Mouse (Mus musculus) right cerebral cortex, adult 2 months (tissue): ENCODE measurements around the gene Npepps.
A peak's percentile ranks its signal among the peaks of the same experiment; 100 is the strongest.
"Not testable (repeated sequence)": the region's sequence is repeated elsewhere in the genome, so short reads cannot be mapped to it uniquely, and the experiment has no call there.

Experiments used
- DNase-seq, 2 experiments: peaks; one replicate each; pipeline ENCODE4 v3.0.0; 2021 to 2022; ENCODE audit warnings: low spot score in 2 of 2

Npepps gene

DNA sequence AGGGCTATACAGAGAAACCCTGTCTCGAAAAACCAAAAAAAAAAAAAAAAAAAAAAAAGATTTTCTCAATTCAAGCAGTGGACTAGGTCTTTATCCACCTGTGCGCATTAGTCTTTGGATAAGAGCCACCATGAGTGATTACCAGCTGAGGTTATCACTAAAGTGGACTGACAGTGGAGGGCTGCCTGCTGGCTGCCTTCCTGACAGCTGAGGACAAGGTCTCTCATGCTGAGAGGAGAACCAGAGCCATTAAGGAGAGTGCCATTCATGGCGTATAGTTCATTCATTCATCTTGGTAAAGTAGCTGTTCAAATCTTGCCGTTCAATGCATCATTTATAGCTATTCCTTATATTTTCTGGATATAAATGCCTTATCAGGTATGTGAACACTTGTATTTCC, 16.1 kb upstream of the Npepps start:
- DNase-seq: no peak

GRCm38 (mm10) chr11:97292731-97293130, 12.3 kb upstream of the Npepps start:
- no peak for DNase-seq

GRCm38 (mm10) chr11:97289276-97290230, 9.1 kb upstream of the Npepps start:
- DNase-seq: no peak

DNA sequence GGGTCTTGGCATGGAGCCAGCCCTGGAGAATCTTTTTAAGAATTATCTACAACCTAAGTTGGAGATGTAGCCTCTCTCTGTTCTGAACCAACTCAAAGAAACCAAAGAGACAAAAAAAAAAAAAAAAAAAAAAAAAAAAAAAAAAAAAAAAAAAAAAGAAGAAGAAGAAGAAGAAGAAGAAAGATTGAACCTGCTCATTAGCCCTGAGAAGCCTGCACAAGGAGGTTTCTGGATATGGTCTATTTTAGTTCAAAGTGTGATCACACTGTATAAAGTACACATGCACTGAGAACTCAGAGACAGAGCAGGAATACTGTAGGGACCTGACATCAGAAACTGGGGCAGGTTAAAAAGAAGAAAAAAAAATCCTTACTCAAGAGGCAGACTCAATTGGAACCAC, 7.2 kb upstream of the Npepps start:
- DNase-seq: no peak

DNA sequence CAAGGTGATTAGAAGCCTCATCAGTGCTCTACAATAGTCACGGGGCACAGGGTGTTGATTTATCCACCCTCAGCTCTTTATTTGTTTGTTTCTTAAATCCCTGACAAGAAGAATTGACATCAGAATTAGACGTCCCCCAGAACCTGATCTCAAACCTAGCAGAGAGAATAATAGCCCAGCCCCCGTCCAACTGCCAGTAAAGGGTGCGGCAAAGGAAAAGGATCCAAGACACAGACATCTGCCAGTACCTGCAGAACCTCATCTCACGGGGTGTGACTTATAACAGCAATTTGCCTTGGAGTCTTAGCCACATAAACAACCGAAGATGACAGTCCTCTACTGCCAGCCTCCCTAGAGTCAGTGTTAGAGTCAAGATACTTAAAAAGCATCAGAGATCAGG, 6.5 kb upstream of the Npepps start:
- no peak for DNase-seq

GRCm38 (mm10) chr11:97285852-97286775, 5.7 kb upstream of the Npepps start:
- DNase-seq: no peak

DNA sequence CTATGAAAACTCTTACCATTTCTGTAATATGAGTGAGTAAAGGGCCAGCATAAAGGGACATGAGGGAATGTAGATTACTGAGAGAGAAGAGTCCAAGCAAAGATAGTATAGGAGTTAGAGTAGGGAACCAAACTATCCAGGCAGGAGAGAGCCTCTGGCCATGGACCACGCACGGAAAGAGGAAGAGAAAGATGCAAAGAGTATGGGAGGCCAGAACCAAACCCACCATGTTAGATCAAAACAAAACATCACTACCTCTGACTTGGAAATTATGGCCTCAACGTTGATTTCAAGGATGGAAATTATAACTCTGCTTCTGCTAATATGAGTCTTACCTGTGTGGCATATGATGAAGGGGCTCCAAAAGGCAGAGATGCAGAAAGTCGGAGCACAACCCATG, 4.4 kb upstream of the Npepps start:
- no peak for DNase-seq

DNA sequence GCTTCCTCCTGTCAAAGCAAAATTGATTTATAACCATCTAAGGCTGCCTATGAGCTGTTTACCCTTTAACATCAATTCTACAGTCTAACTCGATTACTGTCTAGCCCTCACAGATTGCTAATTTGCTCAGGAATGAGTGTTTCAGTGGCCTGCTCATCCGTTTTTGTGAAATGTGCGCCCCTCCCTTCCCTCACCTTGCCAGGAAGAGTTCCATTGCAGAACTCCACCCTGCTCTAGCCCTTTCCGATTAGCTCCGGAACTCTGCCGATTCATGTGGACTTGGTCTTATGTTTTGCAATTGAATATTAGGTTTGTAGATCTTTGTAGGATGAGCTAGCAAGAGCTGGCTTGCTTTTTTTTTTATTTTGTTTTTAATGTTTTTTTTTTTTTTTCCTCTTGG, 1.7 kb upstream of the Npepps start:
- DNase-seq: no peak

- DNase-seq: peak; percentile 52
These were observed 828 bp downstream of the Npepps start for GRCm38 (mm10) chr11:97279405-97280215.

DNA sequence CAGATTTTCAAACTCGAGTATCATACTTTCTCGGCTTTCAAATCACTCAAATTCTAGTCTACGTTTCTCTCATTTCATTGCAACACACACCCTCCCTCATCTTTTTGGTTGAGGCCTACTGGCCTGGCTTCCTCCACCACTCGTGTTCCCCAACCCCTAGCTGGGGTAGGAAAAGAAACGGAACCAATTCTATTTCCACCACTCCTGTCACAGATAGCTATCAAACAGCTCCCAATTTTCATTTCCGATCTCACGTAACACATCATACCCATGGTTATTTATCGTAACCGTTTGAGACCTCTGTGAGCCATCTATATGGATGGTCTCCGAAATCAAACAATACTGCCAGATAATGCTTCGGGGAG, 1.4 kb downstream of the Npepps start:
- no peak for DNase-seq

GRCm38 (mm10) chr11:97278456-97278855, 2.0 kb downstream of the Npepps start:
- no peak for DNase-seq

DNA sequence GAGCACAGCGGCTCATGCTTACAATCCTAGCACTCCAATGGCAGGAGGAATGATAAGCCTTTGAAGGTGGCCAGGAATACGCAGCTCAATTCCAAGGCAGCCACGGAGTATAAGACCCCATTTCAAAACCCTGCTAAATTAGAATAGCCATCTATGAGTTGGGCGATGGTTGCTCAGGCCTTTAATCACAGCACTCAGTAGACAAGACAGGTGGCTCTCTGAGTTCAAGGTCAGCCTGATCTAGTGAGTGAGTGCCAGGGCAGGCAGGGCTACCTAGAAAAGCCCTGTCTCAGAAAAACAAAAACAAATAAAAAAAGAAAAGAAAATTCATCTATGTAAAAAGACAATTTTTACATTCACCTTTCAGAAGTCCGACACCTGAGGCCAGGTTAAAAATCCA, 3.3 kb downstream of the Npepps start:
- no peak for DNase-seq

GRCm38 (mm10) chr11:97276019-97276418, 4.4 kb downstream of the Npepps start:
- no peak for DNase-seq

- no peak for DNase-seq
These were observed 5.1 kb downstream of the Npepps start for GRCm38 (mm10) chr11:97275349-97275748.

- not testable (repeated sequence) for DNase-seq
These were observed 5.5 kb downstream of the Npepps start for GRCm38 (mm10) chr11:97274947-97275346.

- DNase-seq: no peak
These were observed 6.8 kb downstream of the Npepps start for GRCm38 (mm10) chr11:97273613-97274012.

- no peak for DNase-seq
These were observed 7.6 kb downstream of the Npepps start for GRCm38 (mm10) chr11:97272835-97273234.

- DNase-seq: not testable (repeated sequence)
These were observed 10.4 kb downstream of the Npepps start for GRCm38 (mm10) chr11:97270004-97270403.

- not testable (repeated sequence) for DNase-seq
These were observed 13.9 kb downstream of the Npepps start for GRCm38 (mm10) chr11:97266544-97266943.

DNA sequence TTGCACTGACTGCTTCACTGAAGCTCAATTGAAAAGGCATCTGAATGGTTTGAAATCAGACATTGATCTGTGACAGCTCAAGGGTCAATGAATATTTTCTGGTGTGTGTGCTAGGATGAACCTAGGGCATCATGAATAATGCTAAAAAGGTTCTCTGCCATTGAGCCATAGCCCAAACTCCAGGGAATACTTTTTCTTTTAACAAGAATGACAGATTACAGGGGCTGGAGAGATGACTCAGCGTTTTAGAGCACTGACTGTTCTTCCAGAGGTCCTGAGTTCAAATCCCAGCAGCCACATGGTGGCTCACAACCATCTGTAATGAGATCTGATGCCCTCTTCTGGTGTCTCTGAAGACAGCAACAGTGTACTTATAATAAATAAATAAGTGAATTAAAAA, 30.8 kb downstream of the Npepps start:
- DNase-seq: not testable (repeated sequence)

GRCm38 (mm10) chr11:97246510-97247159, 33.8 kb downstream of the Npepps start:
- DNase-seq: no peak
